Mouse (Mus musculus) Muller cell, postnatal 12 days (primary cell): Measurements from ENCODE around the gene Scamp1.
A peak's percentile ranks its signal among the peaks of the same experiment; 100 is the strongest.

Experiments used
- DNase-seq: peaks from one replicate; pipeline ENCODE4 v3.0.0-alpha.2; 2015; ENCODE audit errors: inconsistent ontology term

The Scamp1 gene

DNA sequence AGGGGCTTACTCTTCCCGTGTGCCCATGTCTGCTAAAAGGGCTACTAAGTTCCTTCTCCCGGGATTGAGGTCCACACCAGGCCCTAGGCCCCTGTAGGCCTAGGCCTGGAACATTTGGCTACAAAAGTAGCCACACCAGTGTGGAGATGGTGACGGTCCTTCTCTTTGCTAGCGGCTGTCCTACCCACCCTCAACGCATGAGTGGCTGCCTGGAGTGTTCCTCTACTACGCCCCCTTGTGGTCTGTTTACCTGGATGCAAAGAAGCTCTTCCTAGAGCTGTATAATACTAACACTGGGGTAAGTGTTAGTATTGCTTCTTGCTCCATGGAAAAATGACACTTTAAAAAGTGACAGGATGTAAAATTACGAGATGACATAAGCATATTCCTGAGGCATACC lies 108.5 kb downstream of the Scamp1 start:
- no peak for DNase-seq

DNA sequence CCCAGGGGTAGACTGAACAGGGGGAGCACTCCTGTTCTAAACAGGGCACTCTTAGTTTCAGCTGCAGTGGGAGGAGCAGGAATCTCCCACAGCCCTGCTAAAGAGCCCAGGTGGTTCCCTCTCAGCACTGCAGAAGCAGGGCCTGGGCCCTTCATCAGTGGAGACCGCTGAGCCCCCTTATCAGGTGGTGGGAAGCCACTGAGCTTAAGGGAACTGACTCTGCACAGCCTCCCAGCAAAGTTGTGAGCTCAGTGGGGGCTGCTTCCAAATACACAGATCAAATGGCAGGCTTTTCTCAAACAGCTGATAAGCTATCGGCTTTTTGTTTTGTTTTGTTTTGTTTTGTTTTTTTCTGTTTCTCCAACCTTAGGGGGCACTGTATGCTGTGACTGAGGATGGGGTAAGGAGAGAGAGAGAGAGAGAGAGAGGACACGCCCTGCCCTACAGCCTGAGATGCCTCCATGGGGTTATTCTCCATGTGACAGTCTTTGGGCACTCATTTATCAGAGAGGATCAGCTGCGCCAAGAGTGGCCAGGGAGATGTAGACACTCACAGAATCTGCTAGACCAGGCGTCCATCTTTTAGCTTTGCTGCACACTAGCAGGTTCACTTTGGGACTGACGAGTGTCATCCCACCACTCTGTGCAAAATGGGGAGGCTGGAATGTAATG lies 110.1 kb downstream of the Scamp1 start:
- DNase-seq, result no peak

DNA sequence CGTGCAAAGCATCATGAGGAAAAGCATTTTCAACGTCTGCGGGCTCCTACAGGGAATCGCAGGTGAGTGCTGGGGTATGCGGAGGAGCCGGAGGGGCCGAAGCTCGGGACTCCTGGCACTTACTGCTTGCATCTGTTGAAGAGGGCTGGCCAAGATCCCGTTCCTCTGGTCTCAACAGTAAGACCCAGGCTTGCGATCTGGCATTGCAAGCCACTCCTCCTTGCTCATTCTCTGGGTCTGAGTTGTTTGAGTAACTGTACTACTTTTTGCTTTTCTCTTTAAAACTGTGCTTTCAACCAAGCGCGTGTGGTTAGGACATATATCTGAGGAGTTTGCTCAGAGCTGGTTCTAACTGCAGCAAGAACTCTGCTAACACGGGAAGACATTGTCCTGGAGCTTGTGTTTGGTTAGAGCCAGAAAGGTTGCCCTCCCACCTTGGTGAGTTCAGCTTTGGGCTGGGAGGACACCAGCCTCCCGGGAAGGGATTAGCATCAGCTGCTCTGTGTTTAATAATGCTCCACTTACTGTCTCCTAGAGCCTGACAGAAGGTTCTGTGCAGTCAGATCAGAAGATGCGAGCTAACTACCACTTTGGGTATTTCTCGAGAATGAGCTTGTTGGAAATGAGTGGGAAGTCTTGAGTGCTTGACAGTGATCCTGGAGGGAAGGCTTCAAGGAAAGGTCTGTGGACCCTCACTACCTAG lies 110.9 kb downstream of the Scamp1 start:
- DNase-seq, result peak; percentile 49

DNA sequence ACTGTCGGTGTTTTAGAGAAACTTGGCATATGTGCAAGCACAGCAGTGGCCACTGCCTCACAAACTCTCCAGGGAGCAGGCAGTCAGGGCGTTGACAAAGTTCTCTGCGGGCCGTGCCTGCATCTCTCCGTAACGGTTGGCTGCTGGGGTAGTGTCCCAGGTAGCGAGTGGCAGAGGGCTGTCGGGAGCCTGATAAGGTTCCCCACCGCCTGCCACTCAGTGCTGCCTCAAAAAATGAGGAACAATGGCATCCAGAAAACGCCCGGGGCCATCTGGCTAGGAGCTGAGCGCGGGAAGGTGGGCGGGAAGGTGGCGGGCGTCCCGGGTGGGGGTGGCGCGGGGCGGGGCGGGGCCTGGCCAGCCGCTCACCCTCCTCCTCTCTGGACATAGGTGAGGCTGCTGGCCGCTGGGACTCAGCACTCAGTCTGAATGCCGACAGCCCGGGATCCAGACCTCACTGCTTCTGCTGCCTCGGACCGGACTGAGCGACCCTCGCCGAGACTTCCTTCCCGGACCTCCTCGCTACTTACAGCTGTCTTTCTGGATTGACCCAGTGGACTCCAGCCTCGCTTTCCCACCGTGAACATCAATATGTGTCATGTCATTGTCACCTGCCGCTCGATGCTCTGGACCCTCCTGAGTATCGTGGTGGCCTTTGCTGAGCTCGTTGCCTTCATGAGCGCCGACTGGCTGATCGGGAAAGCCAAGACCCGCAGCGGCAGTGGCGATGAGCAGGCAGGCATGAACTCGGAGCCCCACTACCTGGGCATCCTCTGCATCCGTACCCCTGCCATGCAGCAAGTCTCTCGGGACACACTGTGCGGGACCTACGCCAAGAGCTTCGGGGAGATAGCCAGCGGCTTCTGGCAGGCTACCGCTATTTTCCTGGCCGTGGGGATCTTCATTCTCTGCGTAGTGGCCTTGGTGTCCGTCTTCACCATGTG lies 111.8 kb downstream of the Scamp1 start:
- peak; percentile 78 for DNase-seq

DNA sequence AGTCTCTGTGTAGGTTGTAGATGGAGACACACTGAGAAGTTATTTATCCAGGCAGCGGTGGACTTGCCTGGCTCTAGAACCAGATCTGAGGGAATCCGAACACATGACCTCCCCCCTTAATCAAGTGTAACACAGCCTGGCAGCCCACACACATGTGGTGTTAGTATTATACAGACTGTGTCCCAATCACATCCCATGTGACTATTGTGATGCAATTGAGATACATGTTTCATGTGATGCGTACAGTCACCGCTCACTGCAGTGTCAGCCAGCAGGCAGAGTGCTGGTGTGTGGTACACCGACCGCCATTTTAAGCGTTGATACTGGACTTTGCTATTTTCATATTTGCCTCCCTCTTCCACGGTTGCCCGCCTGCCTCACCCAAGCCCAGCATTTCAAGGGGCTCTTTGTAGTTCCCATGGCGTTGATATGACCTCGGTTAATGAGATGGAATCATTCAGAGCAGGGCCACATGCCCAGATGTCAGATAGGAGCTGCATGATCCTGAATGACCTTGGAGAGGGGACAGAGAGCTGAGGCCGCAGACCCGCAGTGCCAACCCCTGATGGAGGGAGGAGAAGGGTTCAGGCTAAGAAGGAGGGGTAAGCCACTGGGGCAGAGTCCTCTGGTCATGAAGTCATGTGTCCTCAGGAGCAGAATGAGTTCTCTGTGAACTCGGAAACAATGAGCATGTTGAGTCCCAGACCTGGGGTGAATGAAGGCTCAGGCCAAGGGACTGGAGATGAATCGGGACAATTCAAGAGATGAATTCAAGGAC lies 112.9 kb downstream of the Scamp1 start:
- no peak for DNase-seq

DNA sequence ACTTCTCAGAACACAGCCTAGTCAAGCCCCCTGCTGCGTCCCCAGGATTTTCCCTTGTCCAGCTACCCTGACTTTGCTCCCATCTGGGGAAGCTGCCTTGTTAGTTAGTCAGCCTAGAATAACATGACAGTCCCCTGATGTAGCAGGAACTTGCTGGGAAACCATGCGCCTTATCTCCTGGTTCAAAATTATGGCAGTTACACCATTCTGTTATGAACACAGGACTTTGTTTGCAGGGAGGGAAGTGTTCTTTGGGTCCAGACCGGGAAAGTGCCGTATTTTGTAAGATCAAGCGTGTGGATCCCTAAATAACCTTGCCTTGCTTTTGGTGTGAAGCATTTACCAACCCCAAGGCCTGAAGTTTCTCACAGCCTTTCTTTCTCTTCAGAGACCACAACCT lies 114.0 kb downstream of the Scamp1 start:
- DNase-seq, result no peak

DNA sequence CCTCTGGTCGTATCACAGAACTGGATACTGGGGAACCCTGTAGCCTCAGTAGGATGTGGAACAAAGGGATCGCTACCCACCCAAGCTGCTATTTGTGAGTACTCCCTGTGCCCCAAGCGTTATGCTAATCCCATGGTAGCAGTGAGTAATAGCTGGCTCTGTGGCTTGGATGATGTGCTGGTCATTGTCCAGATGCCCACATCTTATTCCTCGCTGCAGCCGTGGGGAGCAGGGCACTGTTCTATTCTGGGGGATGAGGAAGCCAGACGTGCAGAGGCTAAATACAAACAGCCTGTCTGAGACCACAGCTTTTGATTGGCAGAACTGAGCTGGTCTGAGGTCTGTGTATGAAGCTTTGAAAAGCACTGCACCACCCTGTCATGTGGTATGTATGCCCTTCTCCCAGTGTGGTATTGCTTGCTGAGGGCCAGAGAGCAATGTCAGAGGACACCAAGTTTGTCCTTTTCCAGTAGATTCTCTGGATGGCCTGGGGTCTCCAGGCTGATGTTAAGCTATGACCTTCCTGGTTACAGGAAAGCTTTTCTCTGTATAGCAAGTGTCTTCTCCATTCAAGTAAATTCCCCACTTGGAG lies 116.2 kb downstream of the Scamp1 start:
- peak; percentile 64 for DNase-seq

DNA sequence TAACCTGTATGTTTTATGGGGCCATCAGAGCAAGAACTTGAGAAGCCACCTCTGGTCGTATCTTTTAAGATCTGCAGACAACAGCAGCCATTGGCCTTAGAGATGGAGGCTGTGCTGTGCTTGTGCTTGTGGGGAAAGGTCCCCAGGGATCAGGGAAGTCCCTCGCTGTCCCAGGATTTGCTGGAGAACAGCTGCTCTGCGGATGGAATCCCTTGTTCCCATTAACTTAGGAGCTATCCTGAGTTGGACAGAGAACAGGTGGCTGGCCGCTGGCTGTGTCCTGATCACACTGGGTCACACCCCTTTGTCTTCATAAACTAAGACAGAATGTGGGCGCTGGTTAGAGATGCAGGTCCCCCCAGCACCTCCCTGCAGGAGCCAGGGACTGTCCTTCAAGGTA lies 117.3 kb downstream of the Scamp1 start:
- DNase-seq, result no peak

DNA sequence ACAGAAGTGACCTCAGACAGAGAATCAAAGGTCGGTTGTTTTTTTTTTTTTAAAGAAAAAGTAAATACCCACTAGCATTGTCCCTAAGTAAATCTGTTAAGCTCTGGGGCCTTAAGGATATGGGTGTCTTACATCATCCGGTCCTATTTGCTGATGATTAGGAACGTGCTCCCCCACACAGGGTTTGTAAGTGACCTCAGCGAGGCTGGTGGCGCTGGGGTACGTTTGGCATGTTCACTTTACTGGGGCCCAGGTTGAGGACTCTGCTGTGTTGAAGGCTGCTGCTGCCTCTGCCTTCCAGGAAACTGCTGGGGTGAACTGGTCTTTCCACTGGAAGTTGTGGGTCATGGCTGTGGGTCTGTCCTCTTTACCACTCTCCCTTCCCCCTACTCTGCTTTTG lies 121.2 kb downstream of the Scamp1 start:
- no peak for DNase-seq

DNA sequence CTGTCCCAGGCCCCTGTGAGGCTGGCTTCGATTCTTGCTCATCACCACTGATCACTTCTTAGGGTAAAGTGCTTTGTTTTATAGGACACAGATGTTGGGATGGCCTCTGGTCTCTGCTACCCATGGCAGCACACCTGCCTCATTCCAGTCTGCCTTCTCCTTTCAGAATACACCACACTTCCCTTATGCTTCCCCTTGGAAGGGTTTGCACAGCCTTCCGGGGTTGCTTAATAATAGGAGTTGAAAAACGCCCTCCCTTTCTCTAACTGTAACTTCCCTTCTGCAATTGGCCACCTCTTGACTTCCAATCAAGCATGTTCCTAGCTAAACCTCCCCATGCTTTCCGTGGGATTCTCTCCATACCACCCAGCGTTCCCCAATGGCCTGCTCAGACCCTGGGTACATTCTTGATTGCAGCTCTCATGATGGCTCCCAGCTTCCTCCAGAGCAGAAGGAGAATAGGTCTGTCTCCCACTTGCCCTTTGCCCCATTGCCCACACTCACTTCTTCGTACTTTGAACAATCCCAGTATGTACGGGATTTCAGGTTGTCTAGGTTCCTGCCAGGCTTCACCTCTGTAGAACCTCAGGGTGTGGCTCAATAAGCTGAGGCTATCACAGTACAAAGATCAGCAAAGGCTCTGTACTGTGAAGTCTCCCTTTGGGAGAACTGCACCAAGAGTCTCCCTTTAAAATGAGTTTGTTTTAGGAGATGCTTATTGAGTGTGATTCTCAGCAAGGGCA lies 126.0 kb downstream of the Scamp1 start:
- no peak for DNase-seq

DNA sequence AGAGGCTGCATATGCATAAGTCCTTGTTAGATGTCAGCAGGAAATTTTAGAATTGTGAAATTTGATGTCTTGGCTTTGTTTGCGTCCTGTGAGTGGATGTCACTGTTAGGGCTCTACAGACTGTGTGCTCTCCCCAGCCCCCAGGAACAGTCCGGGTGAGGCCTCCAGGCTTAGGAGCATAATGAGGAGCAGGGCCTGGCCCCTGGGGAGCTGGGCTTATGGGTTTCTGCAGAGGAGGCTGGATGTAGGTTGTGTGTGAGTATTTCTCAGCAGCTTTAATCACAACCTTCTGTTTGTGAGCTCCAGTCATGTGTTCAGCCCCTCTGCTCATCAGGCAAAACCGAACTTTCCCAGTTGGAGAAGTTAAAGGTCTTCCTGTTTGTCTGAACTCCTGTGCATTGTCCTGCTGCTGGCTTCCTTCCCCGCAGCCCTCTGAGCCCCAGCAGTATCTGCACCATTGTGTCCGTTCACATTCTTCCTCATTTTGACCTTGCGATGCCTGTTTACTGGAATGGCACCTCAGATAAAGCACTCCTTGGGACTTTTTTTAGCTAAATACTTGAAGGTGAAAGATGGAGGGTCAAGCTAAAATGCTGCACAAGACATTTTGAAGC lies 126.7 kb downstream of the Scamp1 start:
- DNase-seq, result no peak

DNA sequence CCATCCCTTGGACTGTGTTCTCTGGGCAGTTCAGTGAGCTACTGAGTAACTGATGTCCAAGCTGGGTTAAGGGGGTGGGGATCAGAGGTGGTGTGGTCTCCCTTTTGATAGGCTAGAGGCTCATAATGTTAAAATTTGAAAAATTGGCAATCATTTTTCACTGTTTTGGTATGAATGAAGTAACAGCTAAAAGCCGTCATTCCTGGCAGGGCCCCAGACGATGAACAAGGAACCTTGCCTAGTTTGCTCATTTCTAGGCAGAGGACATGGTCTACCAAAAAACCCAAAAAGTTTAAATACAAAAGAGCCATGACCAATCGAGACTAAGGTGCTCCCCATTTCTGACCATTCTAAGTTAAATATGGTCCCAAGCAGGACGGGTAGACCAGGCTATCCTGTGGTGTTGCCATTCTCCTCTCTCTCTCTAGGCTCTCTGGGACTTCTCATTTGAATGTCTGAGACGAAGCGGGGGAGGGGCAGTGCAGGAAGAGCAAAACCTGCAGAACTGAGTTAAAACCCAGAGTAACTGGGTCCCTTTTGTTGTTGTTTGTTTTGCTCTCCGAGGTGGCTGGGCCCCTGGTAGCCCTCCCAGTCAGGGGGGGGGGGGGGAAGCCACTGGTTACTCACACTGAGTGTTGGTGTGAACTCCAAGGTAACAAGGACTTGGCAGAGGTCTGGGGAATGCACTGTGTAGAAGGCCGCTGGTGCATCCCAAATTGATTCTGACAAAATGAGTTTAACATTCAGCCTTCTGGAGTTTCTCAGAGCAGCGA lies 129.8 kb downstream of the Scamp1 start:
- peak; percentile 96 for DNase-seq

DNA sequence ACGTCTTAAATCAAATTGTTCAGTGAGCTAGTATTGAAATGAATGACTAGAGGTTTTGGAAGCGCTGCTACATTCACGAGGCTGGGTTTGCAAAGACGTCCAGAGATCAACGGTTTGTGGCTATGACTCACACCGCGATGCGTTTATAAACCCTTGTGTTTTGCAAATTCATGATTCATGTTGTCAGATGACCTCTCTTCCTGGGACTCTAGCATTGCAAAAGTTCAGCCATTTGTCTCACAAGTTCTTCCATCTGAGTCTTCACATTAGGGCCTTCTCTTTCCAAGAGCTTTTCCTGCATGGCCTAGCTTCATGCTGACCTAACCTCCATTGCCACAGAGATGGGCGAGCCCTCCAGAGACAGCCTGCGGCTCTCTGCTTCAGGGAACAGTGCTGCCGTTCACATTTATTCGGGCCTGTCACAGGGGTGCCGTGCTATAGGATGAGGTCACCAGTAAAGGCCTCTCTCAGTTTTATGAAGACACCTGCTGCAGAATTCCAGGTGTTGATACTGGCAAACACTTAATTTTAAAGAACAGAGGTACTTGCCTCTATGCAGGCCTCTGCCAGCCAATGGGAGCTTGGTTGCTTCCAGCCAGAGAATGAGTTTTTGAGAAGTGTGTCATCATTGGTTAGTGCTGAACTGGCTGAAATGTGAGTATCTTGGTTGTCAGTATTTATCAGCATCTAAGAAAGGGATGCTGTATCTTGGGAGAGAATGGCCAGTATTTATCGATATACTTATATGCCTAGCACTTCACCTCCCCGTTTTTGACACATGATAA lies 131.0 kb downstream of the Scamp1 start:
- DNase-seq, result peak; percentile 82

DNA sequence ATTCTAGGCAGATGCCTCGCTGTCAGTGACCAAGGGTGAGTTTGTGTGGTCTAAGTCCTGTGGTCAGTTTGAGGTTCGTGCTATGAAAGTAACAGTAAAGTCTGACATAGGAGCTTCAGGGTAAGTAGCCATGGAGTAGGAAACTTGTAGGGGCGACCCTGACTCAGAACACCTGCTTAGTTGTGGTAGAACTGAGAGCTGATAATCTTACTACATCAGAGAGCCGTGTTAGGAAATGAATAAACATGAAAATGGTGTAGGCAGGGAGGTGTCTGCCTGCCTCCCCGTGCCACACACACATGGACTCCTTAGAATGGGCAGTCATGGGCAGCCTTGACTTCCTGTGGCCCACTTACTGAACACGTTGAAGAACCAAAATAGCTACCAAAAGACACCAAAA lies 132.0 kb downstream of the Scamp1 start:
- DNase-seq, result no peak

DNA sequence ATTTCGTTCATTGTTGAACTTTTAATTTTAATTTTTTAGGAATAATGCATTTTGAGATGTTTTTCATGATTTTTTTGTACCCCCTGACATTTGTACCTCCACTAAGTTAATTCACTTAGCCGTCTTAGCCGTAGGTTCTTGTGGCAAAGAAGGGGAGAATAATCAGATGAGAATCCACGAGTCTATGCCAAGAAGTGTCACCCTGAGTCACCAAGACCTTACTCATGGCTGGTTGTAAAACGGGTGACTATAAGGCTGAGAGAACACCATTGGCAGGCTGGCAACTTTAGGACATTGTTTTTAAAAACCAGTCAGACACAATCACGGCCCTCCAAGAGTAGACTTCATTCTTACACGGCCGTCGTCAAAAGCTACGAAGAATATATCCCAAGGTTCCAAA lies 132.8 kb downstream of the Scamp1 start:
- DNase-seq, result no peak
